Mouse (Mus musculus): ENCODE measurements around the gene Ubap2. TPM values are rescaled to one million over a fixed set of nuclear protein-coding genes. Genes with fewer than 3 reads are reported as not detected.

The Ubap2 gene
- polyA plus RNA-seq, 1 experiment from 2014 or later = 54.9 TPM

DNA sequence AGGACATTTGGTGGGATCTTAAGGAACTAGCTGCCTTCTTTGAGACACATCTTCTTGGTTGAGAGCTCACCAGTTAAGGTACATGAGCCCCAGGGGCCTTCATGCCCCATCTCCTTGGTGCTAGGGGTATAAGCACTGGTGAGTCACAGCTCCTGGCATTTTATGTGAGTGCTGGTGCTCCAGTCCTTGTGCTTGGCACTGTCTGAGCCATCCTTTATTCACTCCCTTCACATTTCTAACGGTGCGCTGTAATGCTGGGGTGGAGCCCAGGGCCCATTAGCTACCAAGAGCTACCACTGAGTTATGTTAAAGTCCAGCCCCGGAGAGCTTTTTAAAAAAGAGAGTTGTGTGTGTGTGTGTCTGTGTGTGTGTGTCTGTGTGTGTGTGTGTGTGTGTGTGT, 121.8 kb downstream of the Ubap2 start:
- H3K36me3 ChIP-seq = no peaks in the 10 kb centered on the region
- H3K27ac ChIP-seq (replicated peaks) = no peak overlapping the region
- no peak for ATAC-seq (replicated peaks)
- no peaks in the 10 kb centered on the region for H3K27me3 ChIP-seq
- whole genome bisulfite sequencing = 66% methylated on average over 3 of the region's 3 CpGs
- H3K4me3 ChIP-seq = no peak overlapping the region
- H3K4me1 ChIP-seq = 0 out of 2 replicates have a peak, but pooled peaks cover 5% of the 10 kb centered on the region
- no peaks in the 10 kb centered on the region for H3K9me3 ChIP-seq
- H3K9ac ChIP-seq (replicated peaks) = no peak overlapping the region
- H3K4me2 ChIP-seq (replicated peaks) = no peak overlapping the region

DNA sequence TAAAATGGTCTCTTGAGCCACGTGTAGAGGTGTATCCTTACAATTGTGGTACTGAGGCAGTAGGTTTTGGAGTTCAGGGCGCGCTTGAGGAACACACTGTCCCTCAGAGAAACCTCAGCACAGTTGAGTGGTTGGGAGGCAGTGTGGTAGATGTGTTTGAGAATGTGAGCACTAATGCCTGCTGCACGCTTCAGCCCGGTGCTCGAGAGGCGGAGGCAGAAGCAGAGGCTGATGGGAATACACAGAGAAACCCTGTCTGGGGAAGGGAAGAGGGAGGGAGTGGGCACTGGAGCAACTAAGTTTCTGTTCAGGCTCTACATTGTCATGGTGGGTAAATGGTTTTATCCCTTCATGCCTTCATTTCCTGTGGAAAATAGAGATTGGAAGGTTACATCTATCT, 123.8 kb downstream of the Ubap2 start:
- Histone ChIP-seq H3K9me3 (no peaks in the 10 kb centered on the region), H3K9ac (replicated peaks) (no peak overlapping the region), H3K4me1 (0 out of 2 replicates have a peak, but pooled peaks cover 7% of the 10 kb centered on the region), H3K36me3 (no peaks in the 10 kb centered on the region), H3K4me2 (replicated peaks) (no peak overlapping the region), H3K27me3 (no peaks in the 10 kb centered on the region), H3K27ac (replicated peaks) (no peak overlapping the region), H3K4me3 (no peak overlapping the region)
- ATAC-seq (replicated peaks) = no peak
- WGBS = 94% methylated on average over 7 of the region's 7 CpGs

DNA sequence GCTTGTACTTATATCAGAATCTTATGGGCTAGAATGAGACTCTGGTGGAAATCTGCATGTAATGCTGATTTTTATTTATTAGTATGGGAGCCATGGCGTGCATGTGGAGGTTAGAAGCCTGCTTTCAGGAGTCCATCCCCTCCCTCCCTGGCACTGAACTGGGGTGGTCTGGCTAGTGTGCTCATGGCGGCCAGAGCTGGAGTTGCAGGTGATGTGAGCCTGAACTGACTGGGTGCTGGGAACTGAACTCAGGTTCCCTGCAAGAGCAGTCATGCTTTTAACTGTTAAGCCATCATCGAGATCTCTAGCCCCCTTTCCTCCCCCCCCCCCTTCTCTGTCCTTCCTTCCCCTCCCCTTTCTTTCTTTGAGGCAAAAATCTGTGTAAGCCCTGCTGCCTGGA, 125.1 kb downstream of the Ubap2 start:
- no peaks in the 10 kb centered on the region for H3K36me3 ChIP-seq
- no peak overlapping the region for H3K4me3 ChIP-seq
- H3K9ac ChIP-seq (replicated peaks) = no peak overlapping the region
- H3K9me3 ChIP-seq = no peaks in the 10 kb centered on the region
- 0 out of 2 replicates have a peak, but pooled peaks cover 7% of the 10 kb centered on the region for H3K4me1 ChIP-seq
- no peak for ATAC-seq (replicated peaks)
- H3K4me2 ChIP-seq (replicated peaks) = no peak overlapping the region
- no peaks in the 10 kb centered on the region for H3K27me3 ChIP-seq
- H3K27ac ChIP-seq (replicated peaks) = no peak overlapping the region
- WGBS = 86% methylated on average over 3 of the region's 3 CpGs

Other genes starting within 250 kb of the Ubap2 start
- gene Aqp7, start 227.0 kb downstream of the Ubap2 start, polyA plus RNA-seq (2015; fragmentation: Nextera tagmentation; extraction: Ambion mirVana) = not detected in 2 replicates
- gene Aqp3, start 177.0 kb downstream of the Ubap2 start, polyA plus RNA-seq (2015; fragmentation: Nextera tagmentation; extraction: Ambion mirVana) = 0.51 TPM in 1 of 2 replicates, not detected in the other
- 35.3 and 36.2 TPM in 2 replicates for gene Nol6, start 150.7 kb downstream of the Ubap2 start, polyA plus RNA-seq (2015; fragmentation: Nextera tagmentation; extraction: Ambion mirVana)
- 62.0 and 67.1 TPM in 2 replicates for gene Ube2r2, start 139.4 kb downstream of the Ubap2 start, polyA plus RNA-seq (2015; fragmentation: Nextera tagmentation; extraction: Ambion mirVana)
- 84.8 and 91.4 TPM in 2 replicates for gene Dcaf12, start 39.7 kb upstream of the Ubap2 start, polyA plus RNA-seq (2015; fragmentation: Nextera tagmentation; extraction: Ambion mirVana)
- 69.2 and 73.5 TPM in 2 replicates for gene Ubap1, start 73.9 kb upstream of the Ubap2 start, polyA plus RNA-seq (2015; fragmentation: Nextera tagmentation; extraction: Ambion mirVana)
- 5.1 and 5.5 TPM in 2 replicates for gene Kif24, start 189.7 kb upstream of the Ubap2 start, polyA plus RNA-seq (2015; fragmentation: Nextera tagmentation; extraction: Ambion mirVana)
- 66.8 and 69.5 TPM in 2 replicates for gene Nudt2, start 190.0 kb upstream of the Ubap2 start, polyA plus RNA-seq (2015; fragmentation: Nextera tagmentation; extraction: Ambion mirVana)
- gene AI464131, start 227.9 kb upstream of the Ubap2 start, polyA plus RNA-seq (2015; fragmentation: Nextera tagmentation; extraction: Ambion mirVana) = 2.8 and 3.1 TPM in 2 replicates
- gene 1110017D15Rik, start 242.2 kb upstream of the Ubap2 start, polyA plus RNA-seq (2015; fragmentation: Nextera tagmentation; extraction: Ambion mirVana) = 9.4 and 15.7 TPM in 2 replicates

Data from forebrain, embryonic 15.5 days (tissue).